Mouse (Mus musculus) heart, adult 18-20 months (tissue): ENCODE results near the gene Lsm14a. TPM values are rescaled to one million over a fixed set of nuclear protein-coding genes. Genes with fewer than 3 reads are reported as not detected.

Experiments used
- DNase-seq, 2 experiments: peaks; one replicate each; pipeline ENCODE4 v3.0.0; 2021 to 2022; ENCODE audit warnings: mixed read lengths in 1 of 2
- total RNA-seq, 2 experiments: library from RNA; stranded (reverse); gene quantifications; 2 replicates each; pipeline ENCODE4 v1.2.3; 2021

Lsm14a gene
- total RNA-seq, 2 experiments from 2014 or later: 84.8 to 86.9 TPM

- peak; percentile 75 to 91 for DNase-seq
These were observed 80.2 kb downstream of the Lsm14a start for GRCm38 (mm10) chr7:34312786-34313442.

DNA sequence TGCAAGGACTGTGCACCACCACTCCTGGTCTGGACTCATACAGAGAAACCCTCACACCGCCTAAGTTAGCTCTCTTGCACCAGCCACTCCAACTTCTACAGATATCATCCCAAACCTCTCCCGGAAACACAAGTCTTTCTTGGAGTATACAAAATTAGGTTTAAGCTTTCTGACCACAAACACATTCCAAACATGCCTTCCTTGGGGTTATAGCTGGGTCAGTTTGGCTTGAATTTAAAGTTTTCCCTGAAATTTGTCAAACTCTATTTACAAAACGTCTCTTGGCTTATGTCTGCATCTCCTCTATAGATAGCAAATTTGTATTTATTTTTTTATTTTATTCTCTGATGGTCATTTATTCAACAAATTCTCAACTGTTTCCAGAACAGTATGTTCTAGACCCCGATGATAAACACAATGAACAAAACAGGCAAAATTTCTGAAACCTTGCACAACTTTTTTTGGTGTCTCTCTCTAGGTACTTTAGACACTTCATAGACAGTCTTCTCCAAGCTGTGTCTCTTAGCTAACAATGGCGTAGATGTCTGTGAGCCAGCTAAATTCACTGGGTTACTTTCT, 83.8 kb downstream of the Lsm14a start:
- no peak for DNase-seq

GRCm38 (mm10) chr7:34308586-34308985, 84.5 kb downstream of the Lsm14a start:
- no peak for DNase-seq

DNA sequence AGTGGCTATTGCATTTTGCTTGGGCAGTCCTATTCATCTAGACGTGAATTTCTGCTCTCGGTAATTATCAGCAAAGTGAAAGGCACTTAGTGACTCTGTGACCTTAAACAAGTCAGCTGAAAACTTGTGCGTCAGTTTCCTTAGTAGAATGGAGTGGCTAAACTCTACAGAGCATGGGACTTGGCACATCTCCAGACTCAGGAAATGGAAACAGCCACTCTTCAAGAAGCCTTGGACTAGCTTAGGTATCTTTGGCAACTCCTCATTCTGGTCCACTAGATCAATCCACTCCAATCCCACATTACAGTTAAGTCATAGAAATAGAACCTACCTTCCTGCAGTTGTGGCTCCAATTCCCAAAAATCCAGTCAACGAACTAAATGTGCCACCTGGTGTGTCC, 87.7 kb downstream of the Lsm14a start:
- peak; percentile 75 to 79 for DNase-seq

DNA sequence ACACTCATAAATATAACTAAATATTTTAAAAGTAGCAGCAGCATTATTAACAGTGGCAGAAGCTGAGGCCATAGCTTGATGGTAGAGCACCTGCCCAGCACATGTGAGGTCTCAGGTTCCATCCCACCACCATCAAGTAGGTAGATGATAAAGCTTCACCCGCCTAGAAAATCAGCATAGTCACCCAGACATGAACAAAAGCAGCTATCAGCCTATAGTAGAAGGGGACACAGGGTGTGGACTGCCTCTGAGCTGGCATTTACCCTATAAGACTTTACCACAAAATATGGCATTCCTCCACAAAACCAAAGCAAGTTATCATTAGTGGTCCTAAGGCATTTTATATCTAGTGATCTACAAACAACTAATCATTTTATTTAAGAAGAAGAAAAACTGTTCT, 90.5 kb downstream of the Lsm14a start:
- DNase-seq: no peak

- peak in 1 of 2 experiments; percentile 80 for DNase-seq
These were observed 91.2 kb downstream of the Lsm14a start for GRCm38 (mm10) chr7:34301952-34302351.

GRCm38 (mm10) chr7:34298818-34299217, 94.3 kb downstream of the Lsm14a start:
- DNase-seq: no peak

GRCm38 (mm10) chr7:34296124-34296523, 97.0 kb downstream of the Lsm14a start:
- DNase-seq: no peak

Other genes starting within 250 kb of the Lsm14a start
- gene Uba2, start 223.7 kb downstream of the Lsm14a start, total RNA-seq: 10 to 100 TPM; 27.2 to 33.3 TPM
- 10 to 100 TPM; 18.7 to 23.5 TPM for gene Pdcd2l, start 196.7 kb downstream of the Lsm14a start, total RNA-seq
- 100 to 1,000 TPM; 571 to 604 TPM for gene Gpi1, start 163.0 kb downstream of the Lsm14a start, total RNA-seq
- not detected for gene Gm6096, start 142.3 kb downstream of the Lsm14a start, total RNA-seq
- 10 to 100 TPM; 34.8 to 41.3 TPM for gene 4931406P16Rik, start 79.8 kb downstream of the Lsm14a start, total RNA-seq